Mouse (Mus musculus) megakaryocyte, adult 5-6 weeks (primary cell): ENCODE measurements around the gene Iqsec3. TPM values are rescaled to one million over a fixed set of nuclear protein-coding genes. Genes with fewer than 3 reads are reported as not detected.

Experiments used
- ATAC-seq: 2 replicates; pipeline ENCODE4 v1.8.0; 2016; ENCODE audit warnings: mild to moderate bottlenecking, inconsistent platforms; ENCODE audit not compliant: poor library complexity, severe bottlenecking
- total RNA-seq, 2 experiments: library from RNA; stranded (forward) in 1 of 2; stranded (reverse) in 1 of 2; fragments of 153-499, 151-499 nt in 1 of 2; fragments of 221-1000, 200-1000 nt in 1 of 2; gene quantifications; 2 replicates each; pipeline versions ENCODE4 v1.2.3 to v1.2.4; 2015 to 2017

Iqsec3 gene
- total RNA-seq, 2 experiments from 2014 or later: not detected

GRCm38 (mm10) chr6:121454549-121455494 is 18.7 kb downstream of the Iqsec3 start:
- no peak for ATAC-seq

- no peak for ATAC-seq
These were observed 19.7 kb downstream of the Iqsec3 start for GRCm38 (mm10) chr6:121453776-121454175.

GRCm38 (mm10) chr6:121451703-121452102 is 21.8 kb downstream of the Iqsec3 start:
- ATAC-seq: no peak

- no peak for ATAC-seq
These were observed 32.7 kb downstream of the Iqsec3 start for GRCm38 (mm10) chr6:121440696-121441220.

GRCm38 (mm10) chr6:121424830-121425229 is 48.6 kb downstream of the Iqsec3 start:
- ATAC-seq: no peak

GRCm38 (mm10) chr6:121424403-121424802 is 49.1 kb downstream of the Iqsec3 start:
- no peak for ATAC-seq

GRCm38 (mm10) chr6:121412558-121413297 is 60.8 kb downstream of the Iqsec3 start:
- ATAC-seq: no peak

- ATAC-seq: no peak
These were observed 65.9 kb downstream of the Iqsec3 start for GRCm38 (mm10) chr6:121407571-121408011.

GRCm38 (mm10) chr6:121405311-121405710 is 68.2 kb downstream of the Iqsec3 start:
- no peak for ATAC-seq

GRCm38 (mm10) chr6:121402661-121403244 is 70.7 kb downstream of the Iqsec3 start:
- ATAC-seq: no peak

GRCm38 (mm10) chr6:121401826-121402660 is 71.4 kb downstream of the Iqsec3 start:
- no peak for ATAC-seq

- ATAC-seq: no peak
These were observed 72.3 kb downstream of the Iqsec3 start for GRCm38 (mm10) chr6:121401140-121401539.

- no peak for ATAC-seq
These were observed 80.7 kb downstream of the Iqsec3 start for GRCm38 (mm10) chr6:121392610-121393252.

- ATAC-seq: peak; percentile 47
These were observed 88.1 kb downstream of the Iqsec3 start for GRCm38 (mm10) chr6:121385397-121385796.

- ATAC-seq: no peak
These were observed 91.4 kb downstream of the Iqsec3 start for GRCm38 (mm10) chr6:121382071-121382470.

- ATAC-seq: no peak
These were observed 92.9 kb downstream of the Iqsec3 start for GRCm38 (mm10) chr6:121380576-121380975.

- ATAC-seq: no peak
These were observed 95.2 kb downstream of the Iqsec3 start for GRCm38 (mm10) chr6:121378256-121378655.

- ATAC-seq: no peak
These were observed 97.3 kb downstream of the Iqsec3 start for GRCm38 (mm10) chr6:121376159-121376558.

- no peak for ATAC-seq
These were observed 102.1 kb downstream of the Iqsec3 start for GRCm38 (mm10) chr6:121371197-121371980.
